Mouse (Mus musculus) inflammation-experienced regulatory T-cells, adult 16 weeks (primary cell): ENCODE data around the gene Dlec1. TPM values are rescaled to one million over a fixed set of nuclear protein-coding genes. Genes with fewer than 3 reads are reported as not detected.

Source experiments
- polyA plus RNA-seq: library from polyadenylated mRNA; unstranded; fragments of 100-300 nt; shearing (Covaris generic); gene quantifications from one replicate; pipeline ENCODE4 v1.2.1, GENCODE M21; 2017

The Dlec1 gene
- polyA plus RNA-seq = 0.76 TPM

GRCm38 (mm10) chr9:119101992-119102782 is at the start of gene Dlec1:
Dlec1 (plus strand) TSS chr9:119102478.

GRCm38 (mm10) chr9:119093419-119094295 is 8.6 kb upstream of the Dlec1 start, which contains the start of gene Plcd1:
Plcd1 (minus strand) TSS chr9:119093502.

GRCm38 (mm10) chr9:119156278-119157201 is 54.3 kb downstream of the Dlec1 start, which contains the start of gene Acaa1b:
Acaa1b (minus strand) TSS chr9:119157093.

GRCm38 (mm10) chr9:119158861-119159260 is 56.6 kb downstream of the Dlec1 start, which contains the start of gene Gm47289:
Gm47289 (plus strand) TSS chr9:119159161.

Other genes starting within 250 kb of the Dlec1 start
- gene Ctdspl, start 176.0 kb upstream of the Dlec1 start, polyA plus RNA-seq = 0.69 TPM
- 33.2 TPM for gene Vill, start 49.7 kb upstream of the Dlec1 start, polyA plus RNA-seq
- gene Plcd1, start 9.0 kb upstream of the Dlec1 start, polyA plus RNA-seq = 5.3 TPM
- gene Acaa1b, start 54.6 kb downstream of the Dlec1 start, polyA plus RNA-seq = not detected
- not detected for gene Gm47289, start 56.7 kb downstream of the Dlec1 start, polyA plus RNA-seq
- gene Slc22a13, start 106.6 kb downstream of the Dlec1 start, polyA plus RNA-seq = not detected
- gene Oxsr1, start 219.9 kb downstream of the Dlec1 start, polyA plus RNA-seq = 5.5 TPM
- gene Acaa1a, start 237.2 kb downstream of the Dlec1 start, polyA plus RNA-seq = 72.2 TPM
- gene Myd88, start 238.9 kb downstream of the Dlec1 start, polyA plus RNA-seq = 103 TPM